Mouse (Mus musculus) lung, postnatal 0 days (tissue): ENCODE data around the gene Thbs2.

Experiments
- CTCF ChIP-seq: IDR thresholded peaks from 2 replicates; pipeline ENCODE4 v1.5.1; 2016; ENCODE audit warnings: antibody characterized with exemption, mild to moderate bottlenecking
- EP300 ChIP-seq: IDR thresholded peaks from 2 replicates; pipeline ENCODE4 v1.6.1; 2016; ENCODE audit warnings: antibody characterized with exemption, mild to moderate bottlenecking, control low read depth

GRCm38 (mm10) chr17:14720227-14720626, 26.2 kb upstream of the Thbs2 start:
- no peak for TF ChIP-seq EP300
- TF ChIP-seq CTCF = no peak
